Mouse (Mus musculus) intestine, embryonic 16.5 days (tissue): ENCODE measurements around the gene Tinf2. TPM values are rescaled to one million over a fixed set of nuclear protein-coding genes. Genes with fewer than 3 reads are reported as not detected.

Experiments used
- ATAC-seq: fragments of 200-750 bp; cut with Nextera tagmentation; 2 replicates; pipeline ENCODE4 v1.8.0; 2017; ENCODE audit warnings: moderate TSS enrichment, moderate library complexity
- H3K27ac ChIP-seq: fragments of 300-500 bp; sonication (generic); 2 replicates; pipeline ENCODE4 v1.5.1; 2014; ENCODE audit warnings: mild to moderate bottlenecking, low read length
- H3K27me3 ChIP-seq: fragments of 300-500 bp; sonication (generic); replicated peaks from 2 replicates; pipeline ENCODE4 v1.6.1; 2014; ENCODE audit warnings: low read length, control low read depth, mixed read lengths; ENCODE audit not compliant: control insufficient read depth, insufficient read depth
- H3K36me3 ChIP-seq: fragments of 300-500 bp; sonication (generic); 2 replicates; pipeline ENCODE4 v1.6.1; 2014; ENCODE audit warnings: low read length, control low read depth; ENCODE audit not compliant: control insufficient read depth, insufficient read depth
- H3K4me1 ChIP-seq: fragments of 300-500 bp; sonication (generic); 2 replicates; pipeline ENCODE4 v1.6.1; 2014; ENCODE audit warnings: low read length, control low read depth, mixed read lengths; ENCODE audit not compliant: control insufficient read depth, insufficient read depth
- H3K4me2 ChIP-seq: fragments of 300-500 bp; sonication (generic); 2 replicates; pipeline ENCODE4 v1.6.1; 2014; ENCODE audit warnings: low read depth, low read length, control low read depth
- H3K4me3 ChIP-seq: fragments of 300-500 bp; sonication (generic); 2 replicates; pipeline ENCODE4 v1.5.1; 2014; ENCODE audit warnings: mild to moderate bottlenecking, low read length
- H3K9ac ChIP-seq: fragments of 300-500 bp; sonication (generic); 2 replicates; pipeline ENCODE4 v1.6.1; 2014; ENCODE audit warnings: low read depth, low read length
- H3K9me3 ChIP-seq: fragments of 300-500 bp; sonication (generic); 2 replicates; pipeline ENCODE4 v1.6.1; 2016; ENCODE audit warnings: low read length, control low read depth; ENCODE audit not compliant: control insufficient read depth
- WGBS: fragments of 180-500 bp; shearing (Covaris S2); extraction: QIAGEN DNeasy Blood & Tissue Kit; methylation state at CpG from one replicate; pipeline ENCODE4 v1.1.7; 2014; 5-methylcytosine and 5-hydroxymethylcytosine counted together
- polyA plus RNA-seq: library from polyadenylated mRNA; unstranded; fragments of >200 nt; fragmentation: Nextera tagmentation; extraction: Ambion mirVana; gene quantifications from 2 replicates; pipeline ENCODE4 v1.2.1, GENCODE M21; 2015

The Tinf2 gene
- polyA plus RNA-seq, 1 experiment from 2014 or later, result 37.1 TPM

GRCm38 (mm10) chr14:55672741-55673060 lies 8.9 kb downstream of the Tinf2 start:
- Histone ChIP-seq H3K9me3 (no peaks in the 10 kb centered on the region), H3K36me3 (no peaks in the 10 kb centered on the region; the same call in 1 of the 2 replicates), H3K27me3 (no peaks in the 10 kb centered on the region), H3K4me1 (peaks cover 14% of the 10 kb centered on the region), H3K4me2 (peak overlapping the region; percentile 77), H3K9ac (peak overlapping the region; percentile 68), H3K4me3 (peak overlapping the region; percentile 73), H3K27ac (peak overlapping the region; percentile 79)
- WGBS, result 75% methylated on average over 7 of the region's 7 CpGs
- no peak for ATAC-seq

- WGBS, result under 1% methylated on average over 38 of the region's 38 CpGs
- H3K4me2 ChIP-seq, result peak within 1 kb of the TSS; percentile 88
- H3K9me3 ChIP-seq, result no peaks in the 10 kb centered on the region
- H3K9ac ChIP-seq, result peak within 1 kb of the TSS; percentile 89
- peak; percentile 99 for ATAC-seq
- peak within 1 kb of the TSS; percentile 89 for H3K27ac ChIP-seq
- no peaks in the 10 kb centered on the region for H3K27me3 ChIP-seq
- H3K4me3 ChIP-seq, result peak within 1 kb of the TSS; percentile 73
- peaks cover 14% of the 10 kb centered on the region for H3K4me1 ChIP-seq
- no peaks in the 10 kb centered on the region; the same call in 1 of the 2 replicates for H3K36me3 ChIP-seq
Observed at GRCm38 (mm10) chr14:55671833-55672740, 9.5 kb downstream of the Tinf2 start, which contains the start of the genes Gmpr2 and Nedd8. Gene Gmpr2, plus strand, starts transcription at chr14:55671941. Gene Nedd8, minus strand, starts transcription at chr14:55672124.

GRCm38 (mm10) chr14:55671486-55671832 lies 10.2 kb downstream of the Tinf2 start:
- WGBS, result 0% methylated on average over 12 of the region's 12 CpGs
- H3K4me1 ChIP-seq, result peaks cover 14% of the 10 kb centered on the region
- peak overlapping the region; percentile 89 for H3K9ac ChIP-seq
- no peaks in the 10 kb centered on the region for H3K36me3 ChIP-seq
- H3K27ac ChIP-seq, result peak overlapping the region; percentile 89
- H3K9me3 ChIP-seq, result no peaks in the 10 kb centered on the region
- H3K27me3 ChIP-seq, result no peaks in the 10 kb centered on the region
- peak; percentile 58 for ATAC-seq
- peak overlapping the region; percentile 88 for H3K4me2 ChIP-seq
- peak overlapping the region; percentile 73 for H3K4me3 ChIP-seq

- no peak for ATAC-seq
- WGBS, result 52% methylated on average over 2 of the region's 2 CpGs
- peaks cover 8% of the 10 kb centered on the region; the same call in 1 of the 2 replicates for H3K4me1 ChIP-seq
- no peak overlapping the region for H3K9ac ChIP-seq
- no peaks in the 10 kb centered on the region for H3K9me3 ChIP-seq
- no peak overlapping the region for H3K4me2 ChIP-seq
- H3K4me3 ChIP-seq, result peak overlapping the region; percentile 72
- no peaks in the 10 kb centered on the region for H3K27me3 ChIP-seq
- 0 out of 2 replicates have a peak, but pooled peaks cover 6% of the 10 kb centered on the region for H3K36me3 ChIP-seq
- H3K27ac ChIP-seq, result no peak overlapping the region
Observed at GRCm38 (mm10) chr14:55660636-55661035, 21.0 kb downstream of the Tinf2 start.

GRCm38 (mm10) chr14:55659960-55660573 lies 21.6 kb downstream of the Tinf2 start, which contains the start of gene Mdp1:
Gene Mdp1, minus strand, starts transcription at chr14:55660508.
- Histone ChIP-seq H3K4me3 (peak within 1 kb of the TSS; percentile 72), H3K9me3 (no peaks in the 10 kb centered on the region), H3K27ac (peak within 1 kb of the TSS; percentile 83), H3K9ac (peak within 1 kb of the TSS; percentile 74), H3K4me2 (peak within 1 kb of the TSS; percentile 57), H3K27me3 (no peaks in the 10 kb centered on the region), H3K36me3 (0 out of 2 replicates have a peak, but pooled peaks cover 6% of the 10 kb centered on the region), H3K4me1 (peaks cover 8% of the 10 kb centered on the region; the same call in 1 of the 2 replicates)
- under 1% methylated on average over 39 of the region's 39 CpGs for WGBS
- ATAC-seq, result peak; percentile 89

- ATAC-seq, result peak; percentile 90
- Histone ChIP-seq H3K36me3 (0 out of 2 replicates have a peak, but pooled peaks cover 3% of the 10 kb centered on the region), H3K27ac (peak overlapping the region; percentile 68), H3K9me3 (no peaks in the 10 kb centered on the region), H3K9ac (no peak overlapping the region), H3K27me3 (no peaks in the 10 kb centered on the region), H3K4me3 (no peak overlapping the region), H3K4me1 (peaks cover 8% of the 10 kb centered on the region; the same call in 1 of the 2 replicates), H3K4me2 (peak overlapping the region; percentile 27; the same call in 1 of the 2 replicates)
- WGBS, result 74% methylated on average over 5 of the region's 5 CpGs
Observed at GRCm38 (mm10) chr14:55658011-55658410, 23.6 kb downstream of the Tinf2 start.

GRCm38 (mm10) chr14:55656935-55657334 lies 24.7 kb downstream of the Tinf2 start:
- Histone ChIP-seq H3K4me3 (no peak overlapping the region), H3K4me2 (no peak overlapping the region), H3K9ac (no peak overlapping the region), H3K4me1 (peaks cover 8% of the 10 kb centered on the region; the same call in 1 of the 2 replicates), H3K27me3 (no peaks in the 10 kb centered on the region), H3K9me3 (no peaks in the 10 kb centered on the region), H3K36me3 (no peaks in the 10 kb centered on the region), H3K27ac (no peak overlapping the region)
- 89% methylated on average over 3 of the region's 3 CpGs for WGBS
- no peak for ATAC-seq

GRCm38 (mm10) chr14:55651528-55651927 lies 30.1 kb downstream of the Tinf2 start:
- Histone ChIP-seq H3K4me1 (peaks cover 4% of the 10 kb centered on the region; the same call in 1 of the 2 replicates), H3K4me3 (no peak overlapping the region), H3K9ac (no peak overlapping the region), H3K4me2 (no peak overlapping the region), H3K9me3 (no peaks in the 10 kb centered on the region), H3K27me3 (no peaks in the 10 kb centered on the region), H3K27ac (no peak overlapping the region), H3K36me3 (no peaks in the 10 kb centered on the region)
- no peak for ATAC-seq
- 85% methylated on average over 7 of the region's 7 CpGs for WGBS

- WGBS, result 96% methylated on average over 2 of the region's 2 CpGs
- Histone ChIP-seq H3K9ac (no peak within 1 kb of the TSS), H3K9me3 (no peaks in the 10 kb centered on the region), H3K4me1 (peaks cover 13% of the 10 kb centered on the region), H3K4me2 (no peak within 1 kb of the TSS), H3K36me3 (no peaks in the 10 kb centered on the region), H3K27me3 (no peaks in the 10 kb centered on the region), H3K27ac (no peak within 1 kb of the TSS), H3K4me3 (no peak within 1 kb of the TSS)
- no peak for ATAC-seq
Observed at GRCm38 (mm10) chr14:55649884-55650283, 31.7 kb downstream of the Tinf2 start, which contains the start of gene Tssk4. Gene Tssk4, plus strand, starts transcription at chr14:55650184.
